Comparison of ENCODE assay signal across 9 mouse cellular contexts in genomic region chr8:120325172-120325767, GRCm38 (mm10).
A peak's percentile ranks its signal among the peaks of the same experiment; 100 is the strongest.
DNase-seq lines count a peak whose midpoint lies in the region; ATAC-seq and TF ChIP-seq lines count a peak whose summit lies in the region.
"Had no signal": no experiment of that assay in that cellular context is flagged by ENCODE, and none has a peak within 500 bp of the region (broad histone marks: within the 10 kb centered on the region; RNA-seq: fewer than 3 reads in every experiment).

No protein-coding gene starts in this region.

- DNase-seq in kidney, adult 2 months: no peak
- no peak for DNase-seq in kidney, postnatal 14 days
- DNase-seq in stomach, postnatal 0 days (ENCODE audit: low spot score): no peak
- DNase-seq in hindbrain, postnatal 0 days (ENCODE audit: low spot score): no peak
- no peak for DNase-seq in urinary bladder, postnatal 36 days (ENCODE audit: low spot score in 2 of 2)
- DNase-seq: cerebellum, adult 9-11 months had no signal

- 71% methylated on average over 5 of the region's 5 CpGs for WGBS in kidney, adult 2 months
- 68% methylated on average over 5 of the region's 5 CpGs for WGBS in stomach, embryonic 15.5 days
- WGBS in stomach, postnatal 0 days: 79% methylated on average over 5 of the region's 5 CpGs
- 54% methylated on average over 5 of the region's 5 CpGs for WGBS in hindbrain, postnatal 0 days

- H3K27ac ChIP-seq in kidney, adult 2 months (ENCODE audit: insufficient read depth, low read depth, low read length): peak overlapping the region; percentile 2; the same call in 1 of the 2 replicates
- H3K27ac ChIP-seq in stomach, embryonic 15.5 days: no peak overlapping the region
- H3K27ac ChIP-seq in stomach, postnatal 0 days (replicated peaks): no peak overlapping the region
- peak overlapping the region; percentile 54 for H3K27ac ChIP-seq in hindbrain, postnatal 0 days

- H3K4me2 ChIP-seq in stomach, embryonic 15.5 days: no peak overlapping the region
- H3K4me2 ChIP-seq in stomach, postnatal 0 days (replicated peaks; ENCODE audit: low read depth): no peak overlapping the region
- no peak overlapping the region for H3K4me2 ChIP-seq in hindbrain, postnatal 0 days (ENCODE audit: low read depth, low read length)

- ATAC-seq in stomach, embryonic 15.5 days (ENCODE audit: insufficient read depth, low FRiP score, low read depth): peak; percentile 15; the same call in 1 of the 2 replicates
- no peak for ATAC-seq in stomach, postnatal 0 days (ENCODE audit: low FRiP score, low TSS enrichment)
- ATAC-seq in hindbrain, postnatal 0 days: no peak
- ATAC-seq in monocyte, adult 5-6 weeks (replicated peaks; ENCODE audit: insufficient number of reproducible peaks, low FRiP score, low TSS enrichment, poor library complexity, severe bottlenecking): no peak
- ATAC-seq: forebrain, embryonic 16.5 days had no signal

- no peak for TF ChIP-seq POLR2A in kidney, adult 2 months (IDR thresholded peaks at IDR 0.05; ENCODE audit: low read depth, low read length)

- TF ChIP-seq EP300 in stomach, postnatal 0 days (optimal IDR thresholded peaks at IDR 0.05): no peak

- H3K9ac ChIP-seq in stomach, embryonic 15.5 days: no peak overlapping the region
- no peak overlapping the region; the same call in 1 of the 2 replicates for H3K9ac ChIP-seq in stomach, postnatal 0 days (ENCODE audit: low read length)
- H3K9ac ChIP-seq in hindbrain, postnatal 0 days (replicated peaks; ENCODE audit: low read length): no peak overlapping the region

- H3K36me3 ChIP-seq in kidney, adult 2 months (ENCODE audit: control insufficient read depth, insufficient read depth, low read length): no peaks in the 10 kb centered on the region
- H3K36me3 ChIP-seq in stomach, embryonic 15.5 days: no peaks in the 10 kb centered on the region
- H3K36me3 ChIP-seq in stomach, postnatal 0 days (ENCODE audit: control insufficient read depth, insufficient read depth, low read length): no peaks in the 10 kb centered on the region
- no peaks in the 10 kb centered on the region for H3K36me3 ChIP-seq in hindbrain, postnatal 0 days (ENCODE audit: insufficient read depth, low read length)

- no peaks in the 10 kb centered on the region for H3K27me3 ChIP-seq in kidney, adult 2 months (replicated peaks; ENCODE audit: control insufficient read depth, insufficient read depth, low read length)
- no peaks in the 10 kb centered on the region for H3K27me3 ChIP-seq in stomach, embryonic 15.5 days (replicated peaks)
- no peaks in the 10 kb centered on the region; the same call in 1 of the 2 replicates for H3K27me3 ChIP-seq in stomach, postnatal 0 days (ENCODE audit: control insufficient read depth, insufficient read depth, low read length)
- no peaks in the 10 kb centered on the region for H3K27me3 ChIP-seq in hindbrain, postnatal 0 days (ENCODE audit: insufficient read depth, low read length)

- no peak overlapping the region for H3K4me3 ChIP-seq in kidney, adult 2 months (ENCODE audit: insufficient read depth, low read depth, low read length)
- no peak overlapping the region for H3K4me3 ChIP-seq in stomach, embryonic 15.5 days (replicated peaks)
- H3K4me3 ChIP-seq in stomach, postnatal 0 days (ENCODE audit: low read depth, low read length): no peak overlapping the region
- H3K4me3 ChIP-seq in hindbrain, postnatal 0 days (ENCODE audit: low read length): no peak overlapping the region

- no peaks in the 10 kb centered on the region for H3K9me3 ChIP-seq in stomach, embryonic 15.5 days
- H3K9me3 ChIP-seq in stomach, postnatal 0 days (ENCODE audit: control insufficient read depth, low read length): no peaks in the 10 kb centered on the region
- no peaks in the 10 kb centered on the region for H3K9me3 ChIP-seq in hindbrain, postnatal 0 days (ENCODE audit: low read length)

- no peak for TF ChIP-seq CTCF in kidney, adult 2 months (conservative IDR thresholded peaks at IDR 0.05; ENCODE audit: insufficient read depth, insufficient read length, low read depth, low read length)
- no peak for TF ChIP-seq CTCF in stomach, postnatal 0 days (IDR thresholded peaks at IDR 0.05; ENCODE audit: low read depth)
- TF ChIP-seq CTCF in hindbrain, postnatal 0 days (IDR thresholded peaks at IDR 0.05; ENCODE audit: low read depth): no peak; the same call in 1 of the 2 replicates

- H3K4me1 ChIP-seq in kidney, adult 2 months (ENCODE audit: control insufficient read depth, insufficient read depth, low read length): peaks cover 4% of the 10 kb centered on the region; the same call in 1 of the 2 replicates
- peaks cover 29% of the 10 kb centered on the region for H3K4me1 ChIP-seq in stomach, embryonic 15.5 days
- H3K4me1 ChIP-seq in stomach, postnatal 0 days (replicated peaks; ENCODE audit: control insufficient read depth, insufficient read depth): 0 out of 2 replicates have a peak, but pooled peaks cover 7% of the 10 kb centered on the region
- peaks cover 32% of the 10 kb centered on the region for H3K4me1 ChIP-seq in hindbrain, postnatal 0 days (ENCODE audit: insufficient read depth, low read length)

Comparison
In these comparisons a context has a peak if more than half of its experiments do, and no peak if none do; other contexts are left out.
1. H3K27ac ChIP-seq: peak in kidney, adult 2 months (single experiment) and hindbrain, postnatal 0 days (single experiment); none in stomach, embryonic 15.5 days (single experiment) and stomach, postnatal 0 days (single experiment).